Mouse (Mus musculus): ENCODE measurements around the gene Vwa3b.
A peak's percentile ranks its signal among the peaks of the same experiment; 100 is the strongest.

Vwa3b gene

GRCm38 (mm10) chr1:37124696-37125349 lies 98.4 kb downstream of the Vwa3b start:
- DNase-seq (ENCODE audit: low spot score), result no peak

- no peak for DNase-seq (ENCODE audit: low spot score)
Measured at GRCm38 (mm10) chr1:37130012-37130570, 103.7 kb downstream of the Vwa3b start.

- DNase-seq (ENCODE audit: low spot score), result no peak
Measured at GRCm38 (mm10) chr1:37131146-37131545, 104.8 kb downstream of the Vwa3b start.

GRCm38 (mm10) chr1:37132433-37132832 lies 106.0 kb downstream of the Vwa3b start:
- no peak for DNase-seq (ENCODE audit: low spot score)

- no peak for DNase-seq (ENCODE audit: low spot score)
Measured at GRCm38 (mm10) chr1:37145966-37146365, 119.6 kb downstream of the Vwa3b start.

- DNase-seq (ENCODE audit: low spot score), result peak; percentile 24
Measured at GRCm38 (mm10) chr1:37149866-37150265, 123.5 kb downstream of the Vwa3b start.

- no peak for DNase-seq (ENCODE audit: low spot score)
Measured at GRCm38 (mm10) chr1:37151896-37152295, 125.5 kb downstream of the Vwa3b start.

GRCm38 (mm10) chr1:37166066-37166465 lies 139.7 kb downstream of the Vwa3b start:
- DNase-seq (ENCODE audit: low spot score), result no peak

GRCm38 (mm10) chr1:37167918-37168317 lies 141.5 kb downstream of the Vwa3b start:
- no peak for DNase-seq (ENCODE audit: low spot score)

- DNase-seq (ENCODE audit: low spot score), result no peak
Measured at GRCm38 (mm10) chr1:37177874-37178273, 151.5 kb downstream of the Vwa3b start.

GRCm38 (mm10) chr1:37179852-37180251 lies 153.5 kb downstream of the Vwa3b start:
- DNase-seq (ENCODE audit: low spot score), result no peak

GRCm38 (mm10) chr1:37187050-37187449 lies 160.7 kb downstream of the Vwa3b start:
- no peak for DNase-seq (ENCODE audit: low spot score)

GRCm38 (mm10) chr1:37194607-37195006 lies 168.2 kb downstream of the Vwa3b start:
- DNase-seq (ENCODE audit: low spot score), result no peak

- no peak for DNase-seq (ENCODE audit: low spot score)
Measured at GRCm38 (mm10) chr1:37201406-37201805, 175.0 kb downstream of the Vwa3b start.

- DNase-seq (ENCODE audit: low spot score), result no peak
Measured at GRCm38 (mm10) chr1:37207743-37208142, 181.3 kb downstream of the Vwa3b start.

- DNase-seq (ENCODE audit: low spot score), result no peak
Measured at GRCm38 (mm10) chr1:37212375-37212774, 186.0 kb downstream of the Vwa3b start.

GRCm38 (mm10) chr1:37214144-37214543 lies 187.7 kb downstream of the Vwa3b start, which contains the start of gene Cnga3:
TSS of gene Cnga3 (plus strand) at chr1:37214434.
- no peak for DNase-seq (ENCODE audit: low spot score)

GRCm38 (mm10) chr1:37218386-37218785 lies 192.0 kb downstream of the Vwa3b start:
- DNase-seq (ENCODE audit: low spot score), result no peak

GRCm38 (mm10) chr1:37219593-37219992 lies 193.2 kb downstream of the Vwa3b start:
- no peak for DNase-seq (ENCODE audit: low spot score)

GRCm38 (mm10) chr1:37220134-37220907 lies 193.9 kb downstream of the Vwa3b start:
- DNase-seq (ENCODE audit: low spot score), result peak; percentile 81

GRCm38 (mm10) chr1:37222002-37222401 lies 195.6 kb downstream of the Vwa3b start:
- no peak for DNase-seq (ENCODE audit: low spot score)

- no peak for DNase-seq (ENCODE audit: low spot score)
Measured at GRCm38 (mm10) chr1:37230404-37230803, 204.0 kb downstream of the Vwa3b start.

GRCm38 (mm10) chr1:37231295-37231701 lies 204.9 kb downstream of the Vwa3b start:
- no peak for DNase-seq (ENCODE audit: low spot score)

Measured in layer of hippocampus, adult 9-10 months (tissue).